Mouse (Mus musculus) midbrain, postnatal 0 days (tissue): ENCODE data around the gene Tcf19. TPM values are rescaled to one million over a fixed set of nuclear protein-coding genes. Genes with fewer than 3 reads are reported as not detected.

Experiments used
- ATAC-seq: fragments of 200-750 bp; cut with Nextera tagmentation; 2 replicates; pipeline ENCODE4 v1.8.0; 2017; ENCODE audit warnings: moderate number of reproducible peaks, mild to moderate bottlenecking, moderate TSS enrichment, moderate library complexity; ENCODE audit not compliant: low FRiP score
- DNase-seq: peaks from one replicate; pipeline ENCODE4 v3.0.0-alpha.2; 2015; ENCODE audit warnings: low spot score
- H3K27ac ChIP-seq: fragments of 300-500 bp; sonication (generic); 2 replicates; pipeline ENCODE4 v1.5.1; 2014; ENCODE audit warnings: low read depth, mild to moderate bottlenecking, low read length, mixed read lengths
- H3K27me3 ChIP-seq: fragments of 300-500 bp; sonication (generic); 2 replicates; pipeline ENCODE4 v1.6.1; 2014; ENCODE audit warnings: low read length, control low read depth, mixed read lengths; ENCODE audit not compliant: insufficient read depth
- H3K36me3 ChIP-seq: fragments of 300-500 bp; sonication (generic); 2 replicates; pipeline ENCODE4 v1.6.1; 2014; ENCODE audit warnings: low read length, control low read depth, mixed read lengths; ENCODE audit not compliant: insufficient read depth
- H3K4me1 ChIP-seq: fragments of 300-500 bp; sonication (generic); 2 replicates; pipeline ENCODE4 v1.6.1; 2014; ENCODE audit warnings: mild to moderate bottlenecking, control low read depth, antibody characterized with exemption, low read length, mixed read lengths; ENCODE audit not compliant: insufficient read depth
- H3K4me2 ChIP-seq: fragments of 300-500 bp; sonication (generic); 2 replicates; pipeline ENCODE4 v1.6.1; 2014; ENCODE audit warnings: low read depth, mild to moderate bottlenecking, low read length, mixed read lengths; ENCODE audit not compliant: poor library complexity, severe bottlenecking
- H3K4me3 ChIP-seq: fragments of 300-500 bp; sonication (generic); 2 replicates; pipeline ENCODE4 v1.5.1; 2014; ENCODE audit warnings: low read depth, mild to moderate bottlenecking, low read length, moderate library complexity
- H3K9ac ChIP-seq: fragments of 300-500 bp; sonication (generic); replicated peaks from 2 replicates; pipeline ENCODE4 v1.6.1; 2014; ENCODE audit warnings: mild to moderate bottlenecking, low read length, moderate library complexity, mixed read lengths; ENCODE audit not compliant: poor library complexity, severe bottlenecking
- H3K9me3 ChIP-seq: fragments of 300-500 bp; sonication (generic); 2 replicates; pipeline ENCODE4 v1.6.1; 2016; ENCODE audit warnings: low read length, control low read depth
- CTCF ChIP-seq: IDR thresholded peaks from 2 replicates; pipeline ENCODE4 v1.5.1; 2016; ENCODE audit warnings: antibody characterized with exemption, mild to moderate bottlenecking
- WGBS: fragments of 180-500 bp; shearing (Covaris S2); extraction: QIAGEN DNeasy Blood & Tissue Kit; methylation state at CpG from one replicate; pipeline ENCODE4 v1.1.7; 2014; 5-methylcytosine and 5-hydroxymethylcytosine counted together
- polyA plus RNA-seq: library from polyadenylated mRNA; unstranded; fragments of >200 nt; fragmentation: Nextera tagmentation; extraction: Ambion mirVana; gene quantifications from 2 replicates; pipeline ENCODE4 v1.2.1, GENCODE M21; 2015
- total RNA-seq: library from RNA; depleted of rRNA; stranded (reverse); fragments of >200 nt; gene quantifications from 2 replicates; pipeline ENCODE4 v1.2.3, GENCODE M21; 2014

Gene Tcf19
- total and polyA plus RNA-seq, 2 experiments from 2014 or later: 4.5 to 9.2 TPM

DNA sequence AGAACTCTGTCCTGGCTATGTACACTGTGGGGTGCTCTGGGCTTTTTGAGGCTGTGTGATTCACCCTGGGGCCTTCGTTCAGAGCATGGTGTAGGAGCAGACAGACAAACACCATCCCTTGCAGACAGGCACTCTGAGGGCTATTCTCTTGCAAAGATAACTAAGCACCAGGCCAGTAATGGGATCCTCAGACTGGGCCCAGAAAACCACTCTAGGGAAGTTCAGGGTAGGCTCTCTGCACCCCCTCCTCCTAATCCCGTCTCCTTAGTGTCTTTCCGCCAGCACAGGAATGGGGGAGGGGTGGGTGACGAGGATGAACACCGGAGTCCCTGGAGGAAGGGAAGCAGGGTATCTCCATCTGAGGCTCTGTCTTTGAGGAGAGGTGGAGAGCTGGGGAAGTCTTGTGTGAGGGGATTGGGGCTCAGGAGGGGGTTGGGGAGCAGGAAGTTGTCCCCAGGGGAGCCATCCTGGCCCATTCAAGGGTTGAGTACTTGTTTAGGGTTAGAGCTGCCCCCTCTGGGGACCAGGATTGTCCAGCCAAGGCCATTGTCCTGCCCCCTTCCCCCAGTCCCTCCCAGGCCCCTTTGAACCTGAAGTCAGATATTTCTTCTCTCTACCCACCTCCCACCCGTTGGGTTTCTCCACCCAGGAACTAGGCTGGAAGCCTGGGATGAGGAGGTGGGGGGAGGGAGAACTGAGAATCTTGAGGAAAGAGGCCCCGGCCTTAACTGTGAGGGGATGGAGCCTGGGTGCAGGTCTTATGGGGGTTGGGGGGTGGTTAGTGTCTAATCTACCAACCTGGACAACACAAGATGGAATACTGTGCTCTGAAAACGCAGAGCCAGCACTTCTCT is 11.8 kb downstream of the Tcf19 start:
- H3K9me3 ChIP-seq: no peaks in the 10 kb centered on the region
- 18% methylated on average over 8 of the region's 8 CpGs for WGBS
- TF ChIP-seq CTCF: no peak

DNA sequence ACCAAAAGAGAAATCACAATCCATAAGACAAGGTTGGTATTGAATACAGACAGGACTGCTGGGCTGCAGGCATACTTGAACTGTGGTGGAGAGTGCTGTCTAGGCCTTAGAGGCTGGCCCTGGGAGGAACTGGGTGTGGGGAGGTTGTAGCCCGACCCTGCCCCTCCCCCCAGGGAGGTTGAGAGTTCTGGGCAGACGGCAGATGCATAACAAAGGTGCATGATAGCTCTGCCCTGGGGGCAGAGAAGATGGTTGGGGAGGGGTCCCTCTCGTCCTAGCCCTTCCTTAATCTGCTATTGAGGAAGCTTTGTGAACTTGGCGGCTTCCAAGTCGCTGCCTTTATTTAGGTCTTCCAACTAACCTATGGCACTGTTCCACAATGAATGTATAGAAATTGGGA is 12.8 kb downstream of the Tcf19 start:
- Histone ChIP-seq H3K36me3 (no peaks in the 10 kb centered on the region; the same call in 1 of the 2 replicates), H3K9me3 (no peaks in the 10 kb centered on the region), H3K9ac (no peak overlapping the region), H3K4me1 (no peaks in the 10 kb centered on the region), H3K27ac (no peak overlapping the region), H3K4me3 (no peak overlapping the region), H3K4me2 (no peak overlapping the region), H3K27me3 (peaks cover 35% of the 10 kb centered on the region; the same call in 1 of the 2 replicates)
- WGBS: 21% methylated on average over 5 of the region's 5 CpGs
- no peak for DNase-seq
- TF ChIP-seq CTCF: no peak
- no peak for ATAC-seq

More for the DNA sequence above, 11.8 kb downstream of the Tcf19 start:
- Histone ChIP-seq H3K4me2 (no peak overlapping the region), H3K27ac (no peak overlapping the region), H3K4me1 (no peaks in the 10 kb centered on the region), H3K4me3 (no peak overlapping the region), H3K36me3 (no peaks in the 10 kb centered on the region), H3K9ac (no peak overlapping the region), H3K27me3 (peaks cover 35% of the 10 kb centered on the region; the same call in 1 of the 2 replicates)
- DNase-seq: no peak
- no peak for ATAC-seq

DNA sequence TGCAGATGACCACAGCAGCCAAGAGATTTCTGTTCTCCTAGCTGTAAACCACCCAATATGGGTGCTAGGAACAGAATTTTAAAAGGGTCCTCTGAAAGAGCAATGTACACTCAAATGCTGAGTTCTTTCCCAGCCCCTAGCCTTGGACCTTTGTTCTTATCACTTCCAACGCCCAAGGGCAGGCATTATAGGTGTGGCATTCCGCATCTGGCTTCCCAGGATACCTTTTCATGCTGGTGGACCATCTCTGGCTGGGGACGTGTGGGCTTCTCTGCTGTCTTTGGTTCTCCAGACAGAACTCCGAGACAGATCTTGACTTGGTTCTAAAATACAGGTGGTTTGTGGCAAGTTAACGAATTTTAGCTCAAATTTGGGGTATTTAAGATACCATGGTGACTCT is 13.9 kb downstream of the Tcf19 start:
- H3K9me3 ChIP-seq: no peaks in the 10 kb centered on the region
- no peaks in the 10 kb centered on the region for H3K4me1 ChIP-seq
- no peak overlapping the region for H3K4me3 ChIP-seq
- no peak for ATAC-seq
- H3K9ac ChIP-seq: no peak overlapping the region
- no peak overlapping the region for H3K27ac ChIP-seq
- no peak overlapping the region for H3K4me2 ChIP-seq
- H3K36me3 ChIP-seq: no peaks in the 10 kb centered on the region; the same call in 1 of the 2 replicates
- TF ChIP-seq CTCF: no peak
- H3K27me3 ChIP-seq: peaks cover 31% of the 10 kb centered on the region; the same call in 1 of the 2 replicates
- DNase-seq: no peak
- 47% methylated on average over 5 of the region's 5 CpGs for WGBS

DNA sequence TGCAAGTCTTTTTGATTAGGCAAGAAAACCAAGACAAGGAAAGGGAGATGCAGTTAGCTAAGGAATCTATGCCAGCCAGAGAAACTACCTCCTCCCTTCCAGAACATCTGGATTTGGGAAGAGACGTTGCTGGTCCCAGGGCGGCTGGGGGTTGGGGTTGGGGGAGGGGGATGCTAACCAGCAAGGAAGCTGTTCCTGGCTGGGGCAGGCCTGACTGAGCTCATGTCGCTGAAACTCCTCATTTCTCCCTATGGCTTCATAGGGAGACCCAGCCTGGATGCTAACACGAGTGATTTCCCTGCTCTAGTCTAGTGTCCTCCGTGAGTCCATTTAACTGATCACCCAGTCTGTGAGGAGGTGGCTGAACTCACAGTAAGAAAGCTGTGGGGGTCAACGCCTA is 14.4 kb downstream of the Tcf19 start:
- Histone ChIP-seq H3K36me3 (no peaks in the 10 kb centered on the region; the same call in 1 of the 2 replicates), H3K27ac (no peak overlapping the region), H3K9me3 (no peaks in the 10 kb centered on the region), H3K27me3 (peaks cover 31% of the 10 kb centered on the region; the same call in 1 of the 2 replicates), H3K9ac (no peak overlapping the region), H3K4me1 (no peaks in the 10 kb centered on the region), H3K4me2 (no peak overlapping the region), H3K4me3 (no peak overlapping the region)
- DNase-seq: no peak
- TF ChIP-seq CTCF: no peak
- WGBS: 17% methylated on average over 6 of the region's 6 CpGs
- ATAC-seq: no peak

DNA sequence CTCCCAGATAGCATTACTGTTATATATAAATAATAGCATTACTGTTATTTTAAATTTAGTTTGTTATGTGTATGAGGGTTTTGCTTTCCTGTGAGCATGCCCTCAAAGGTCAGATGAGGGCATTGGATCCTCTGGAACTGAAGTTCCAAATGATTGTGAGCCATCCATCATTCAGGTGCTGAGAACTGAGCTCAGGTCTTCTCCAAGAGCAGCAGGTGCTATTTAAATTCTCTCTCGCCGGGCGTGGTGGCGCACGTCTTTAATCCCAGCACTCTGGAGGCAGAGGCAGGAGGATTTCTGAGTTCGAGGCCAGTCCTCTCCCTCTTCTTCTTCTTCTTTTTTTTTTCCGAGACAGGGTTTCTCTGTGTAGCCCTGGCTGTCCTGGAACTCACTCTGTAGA is 19.5 kb downstream of the Tcf19 start:
- TF ChIP-seq CTCF: no peak
- Histone ChIP-seq H3K9ac (no peak overlapping the region), H3K36me3 (no peaks in the 10 kb centered on the region; the same call in 1 of the 2 replicates), H3K27ac (no peak overlapping the region), H3K4me1 (no peaks in the 10 kb centered on the region), H3K27me3 (no peaks in the 10 kb centered on the region), H3K4me3 (no peak overlapping the region), H3K4me2 (no peak overlapping the region), H3K9me3 (no peaks in the 10 kb centered on the region)
- DNase-seq: no peak
- WGBS: 97% methylated on average over 7 of the region's 7 CpGs
- no peak for ATAC-seq

GRCm38 (mm10) chr17:35490320-35490719 is 26.3 kb downstream of the Tcf19 start:
- Histone ChIP-seq H3K4me1 (no peaks in the 10 kb centered on the region), H3K27ac (no peak overlapping the region), H3K9ac (no peak overlapping the region), H3K27me3 (no peaks in the 10 kb centered on the region), H3K4me3 (no peak overlapping the region), H3K9me3 (no peaks in the 10 kb centered on the region), H3K4me2 (no peak overlapping the region), H3K36me3 (no peaks in the 10 kb centered on the region)
- ATAC-seq: no peak
- no peak for DNase-seq
- TF ChIP-seq CTCF: no peak
- WGBS: 53% methylated on average over 5 of the region's 5 CpGs
